Mouse (Mus musculus) gastrocnemius, postnatal 25 days (tissue): ENCODE measurements around the gene Nlrp3. TPM values are rescaled to one million over a fixed set of nuclear protein-coding genes. Genes with fewer than 3 reads are reported as not detected.

Experiments used
- DNase-seq: peaks from one replicate; pipeline ENCODE4 v3.0.0; 2022
- long read RNA-seq, 2 experiments: library from polyadenylated mRNA; stranded (forward); transcript quantifications; one replicate each; pipeline ENCODE4 v2.0.0; 2021
- total RNA-seq, 2 experiments: library from RNA; stranded (reverse); gene quantifications; 1 replicate in 1 of 2; 2 replicates in 1 of 2; pipeline ENCODE4 v1.2.3; 2021

Gene Nlrp3
- total RNA-seq = under 1 TPM; 0.32 to 0.33 TPM
- long read RNA-seq, experiment 1 = 0 reads
- long read RNA-seq, experiment 2 = 0 reads

DNA sequence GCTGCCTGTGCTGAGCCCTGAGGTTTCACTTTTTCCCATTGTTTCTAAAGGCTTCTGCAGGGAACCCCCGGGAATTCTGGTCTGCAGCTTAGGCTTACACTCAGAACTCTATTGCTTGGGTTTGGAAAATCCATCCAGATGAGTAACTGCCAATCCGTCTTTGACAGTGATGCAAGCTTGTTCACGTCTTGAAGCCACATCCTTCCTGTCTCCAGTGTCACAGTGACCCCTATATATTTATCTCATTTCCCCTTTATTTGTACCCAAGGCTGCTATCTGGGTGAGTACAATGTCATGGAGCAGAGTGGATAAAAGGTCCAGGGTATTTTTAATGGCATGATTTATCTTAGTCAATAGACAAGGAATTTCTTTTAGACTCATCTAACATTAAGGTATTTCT is at the start of gene Nlrp3:
Gene Nlrp3, plus strand, starts transcription at position 245 of the 400 bp plus-strand sequence.
- no peak for DNase-seq

DNA sequence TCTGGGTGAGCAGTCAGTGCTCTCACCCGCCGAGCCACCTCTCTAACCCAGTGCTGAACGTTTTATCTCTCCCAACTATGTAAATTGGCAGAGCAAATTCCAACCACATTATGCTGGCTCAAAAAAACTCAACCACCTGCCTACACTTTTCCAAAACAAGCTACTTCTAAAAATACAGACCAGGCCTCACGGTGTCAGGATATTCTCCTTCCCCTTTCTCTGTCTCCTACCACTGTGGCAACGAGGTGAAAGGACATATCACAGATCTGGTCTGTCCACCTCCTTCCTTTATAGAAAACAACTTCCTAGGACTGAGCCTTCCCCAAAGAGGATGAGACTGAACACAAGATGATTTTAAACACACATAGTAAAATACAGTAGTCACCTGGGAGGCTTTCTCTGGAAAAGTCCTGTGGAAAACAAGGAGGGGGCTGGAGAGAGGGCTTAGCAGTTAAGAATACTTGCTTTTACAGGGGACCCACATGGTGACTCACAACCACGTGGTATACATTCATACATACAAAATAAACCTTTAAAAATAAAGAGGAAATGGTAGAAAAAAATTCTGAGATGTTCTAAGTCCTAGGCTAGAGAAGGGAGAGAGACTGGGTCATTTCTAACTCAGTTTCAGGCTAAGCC is 44.6 kb upstream of the Nlrp3 start:
- no peak for DNase-seq

GRCm38 (mm10) chr11:59497747-59498146 is 43.6 kb upstream of the Nlrp3 start:
- no peak for DNase-seq

DNA sequence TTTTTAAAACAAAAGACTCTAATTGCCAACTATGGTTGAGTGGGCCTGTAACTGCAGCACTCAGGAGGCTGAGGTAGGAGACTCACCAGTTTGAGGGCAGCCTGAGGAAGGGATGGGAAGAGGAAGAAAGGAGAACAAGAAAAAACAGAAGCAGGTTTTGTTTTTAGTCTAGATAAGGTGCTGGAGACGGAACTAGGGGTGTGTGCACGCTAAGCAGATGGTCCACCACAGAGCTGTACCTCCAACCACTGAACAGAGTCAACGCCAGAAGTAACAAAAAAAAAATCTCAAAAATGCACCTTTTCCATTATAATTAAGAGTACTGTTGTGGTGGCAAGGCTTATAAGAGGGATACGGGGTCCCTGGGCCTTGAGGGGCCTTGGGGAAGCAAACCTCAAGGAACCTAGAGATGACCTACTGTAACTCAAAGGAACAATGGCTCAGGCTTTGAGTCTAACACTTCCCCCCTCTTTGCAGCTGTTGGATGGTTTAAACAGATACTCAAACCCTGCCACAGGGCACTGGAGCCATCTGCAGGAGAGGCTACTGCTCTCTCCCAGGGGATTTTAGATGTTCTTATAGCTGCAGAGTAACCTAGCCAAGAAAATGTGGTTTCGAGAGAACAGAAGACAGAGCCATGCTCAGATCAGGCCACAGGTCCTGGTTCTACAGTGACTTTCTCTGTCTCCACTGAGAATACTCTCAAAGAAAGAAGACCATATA is 39.2 kb upstream of the Nlrp3 start:
- DNase-seq = no peak

- peak; percentile 13 for DNase-seq
Observed at GRCm38 (mm10) chr11:59505351-59505838, 36.0 kb upstream of the Nlrp3 start.

DNA sequence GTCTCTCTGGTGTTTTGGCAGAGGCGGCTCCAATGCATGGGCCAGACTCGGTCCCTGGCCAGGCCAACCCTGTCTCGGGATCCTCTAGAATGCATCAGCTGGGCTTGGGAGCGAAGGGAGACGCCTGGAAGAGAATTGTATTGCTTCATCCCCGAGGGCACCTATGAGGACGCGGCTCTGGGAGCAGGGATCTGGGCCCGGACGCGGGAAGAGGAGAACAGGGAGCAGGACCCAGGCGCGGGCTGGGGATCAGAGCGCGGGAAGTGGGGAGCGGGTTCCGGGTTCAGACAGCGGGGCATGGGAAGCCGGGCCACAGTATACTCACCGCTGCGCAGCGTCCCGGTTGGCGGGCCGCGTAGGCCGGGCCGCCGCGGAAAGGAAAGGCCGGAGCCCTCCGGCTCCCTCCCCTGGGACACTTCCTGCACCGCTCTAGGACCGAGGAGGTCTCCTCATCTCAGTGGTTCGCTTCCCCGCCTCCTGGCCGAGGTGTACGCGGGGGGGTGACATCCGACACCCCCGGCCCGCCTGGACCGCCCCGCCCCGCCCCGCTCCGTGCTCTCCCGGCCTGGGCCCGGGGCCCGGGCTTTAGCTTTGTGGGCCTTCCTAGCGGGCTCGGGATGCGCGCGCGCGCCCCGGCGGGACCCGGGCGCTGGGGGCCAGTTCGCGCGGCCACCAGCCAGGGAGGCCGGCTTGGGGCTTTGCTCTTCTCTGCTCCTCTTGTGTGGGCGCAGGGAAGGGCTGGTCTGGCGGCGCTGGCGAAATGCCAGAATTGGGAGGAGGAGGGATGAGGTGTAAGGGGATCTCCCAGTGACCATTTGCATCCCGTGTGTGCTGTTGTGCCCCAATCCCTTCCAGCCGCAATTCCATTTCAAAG is 35.3 kb upstream of the Nlrp3 start:
- DNase-seq = peak; percentile 94

- no peak for DNase-seq
Observed at GRCm38 (mm10) chr11:59506713-59507074, 34.7 kb upstream of the Nlrp3 start.

GRCm38 (mm10) chr11:59511558-59511957 is 29.8 kb upstream of the Nlrp3 start:
- no peak for DNase-seq

DNA sequence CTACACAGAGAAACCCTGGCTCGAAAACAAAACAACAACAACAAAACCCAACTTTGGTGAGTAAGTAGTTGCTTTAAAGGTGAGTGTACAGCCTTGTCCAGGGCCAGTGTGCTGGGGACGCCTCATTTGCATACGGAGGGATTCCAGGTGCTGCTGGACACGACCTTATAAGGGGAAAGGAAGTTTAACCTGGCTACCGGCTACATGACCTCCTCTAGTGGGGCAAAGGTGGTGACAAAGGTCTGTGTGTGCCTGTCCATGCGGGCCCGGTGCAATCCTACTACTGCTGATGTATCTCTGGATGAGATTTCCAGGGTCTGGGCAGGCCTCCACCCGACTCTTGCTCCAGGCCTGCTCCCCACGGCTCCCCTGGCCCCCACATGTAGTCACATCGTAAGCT is 28.6 kb upstream of the Nlrp3 start:
- no peak for DNase-seq

DNA sequence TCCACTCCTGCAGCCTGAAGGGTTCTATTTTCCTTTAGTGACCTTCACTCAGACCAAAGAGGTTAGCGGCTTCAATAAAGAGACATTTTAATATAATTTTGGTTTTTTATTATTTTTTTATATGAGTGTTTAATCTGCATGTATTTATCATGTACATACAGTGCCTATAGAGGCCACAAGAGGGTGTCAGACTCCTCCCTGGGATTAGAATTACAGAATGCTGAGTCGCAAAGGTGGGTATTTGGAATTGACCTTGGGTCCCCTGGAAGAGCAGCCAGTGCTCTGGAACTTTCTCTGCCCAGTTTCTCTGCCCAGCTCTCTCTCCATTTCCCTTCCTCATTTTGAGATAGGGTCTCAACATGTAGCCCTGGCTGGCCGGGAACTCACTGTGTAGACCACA is 27.8 kb upstream of the Nlrp3 start:
- DNase-seq = no peak

DNA sequence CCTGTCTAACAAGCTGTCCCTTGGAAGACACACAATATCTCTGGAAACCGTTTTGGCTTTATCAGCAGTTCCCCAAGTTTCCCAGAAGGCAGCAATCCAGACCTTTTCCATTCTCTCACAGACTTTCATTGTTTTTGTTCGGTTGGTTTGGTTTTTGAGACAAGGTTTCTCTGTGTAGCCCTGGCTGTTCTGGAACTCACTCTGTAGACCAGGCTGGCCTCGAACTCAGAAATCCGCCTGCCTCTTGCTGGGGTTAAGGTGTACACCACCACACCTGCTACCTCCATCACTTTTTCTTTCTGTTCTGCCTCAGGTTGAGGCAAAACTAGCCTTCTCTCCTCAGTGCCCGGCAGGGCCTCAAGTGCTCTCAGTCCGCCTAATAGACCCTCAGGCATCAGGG is 27.0 kb upstream of the Nlrp3 start:
- no peak for DNase-seq

GRCm38 (mm10) chr11:59514789-59515188 is 26.6 kb upstream of the Nlrp3 start:
- no peak for DNase-seq

DNA sequence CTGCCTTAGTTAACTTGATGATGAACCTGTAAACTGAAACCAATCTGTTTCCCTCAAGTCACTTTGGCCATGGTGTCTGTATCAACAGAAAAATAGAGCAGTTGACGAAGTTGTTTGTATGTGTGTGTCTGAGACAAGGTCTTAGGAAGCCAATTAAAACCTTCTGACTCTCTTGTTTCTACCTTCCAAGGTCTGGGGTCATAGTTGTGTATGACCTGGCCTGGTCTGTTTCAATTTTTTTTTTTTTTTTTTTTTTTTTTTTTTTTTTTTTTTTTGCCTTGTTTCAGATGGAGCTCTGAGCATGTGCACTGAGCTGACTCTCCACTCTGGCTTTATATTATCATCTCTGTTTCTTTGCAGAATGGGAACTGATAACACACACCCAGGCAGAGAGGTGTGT is 23.9 kb upstream of the Nlrp3 start:
- no peak for DNase-seq

DNA sequence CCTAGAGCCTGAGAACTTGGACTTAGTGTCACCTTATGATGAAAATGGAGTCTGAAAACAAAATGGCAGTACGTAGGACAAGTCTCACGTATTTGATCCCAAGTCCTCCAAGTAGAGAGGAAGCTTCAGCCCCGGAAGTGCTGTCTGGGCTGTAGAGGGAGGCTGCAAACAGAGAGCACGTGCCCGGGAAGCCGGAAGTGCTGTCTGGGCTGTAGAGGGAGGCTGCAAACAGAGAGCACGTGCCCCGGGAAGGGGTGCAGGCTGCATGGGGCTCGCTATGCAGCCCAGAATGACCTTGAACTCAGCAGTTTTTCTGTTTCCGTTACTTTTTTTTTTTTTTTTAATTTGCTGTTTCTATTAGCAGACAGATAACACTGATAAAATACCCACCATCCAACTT is 23.1 kb upstream of the Nlrp3 start:
- no peak for DNase-seq

GRCm38 (mm10) chr11:59519741-59520495 is 21.4 kb upstream of the Nlrp3 start:
- DNase-seq = no peak

DNA sequence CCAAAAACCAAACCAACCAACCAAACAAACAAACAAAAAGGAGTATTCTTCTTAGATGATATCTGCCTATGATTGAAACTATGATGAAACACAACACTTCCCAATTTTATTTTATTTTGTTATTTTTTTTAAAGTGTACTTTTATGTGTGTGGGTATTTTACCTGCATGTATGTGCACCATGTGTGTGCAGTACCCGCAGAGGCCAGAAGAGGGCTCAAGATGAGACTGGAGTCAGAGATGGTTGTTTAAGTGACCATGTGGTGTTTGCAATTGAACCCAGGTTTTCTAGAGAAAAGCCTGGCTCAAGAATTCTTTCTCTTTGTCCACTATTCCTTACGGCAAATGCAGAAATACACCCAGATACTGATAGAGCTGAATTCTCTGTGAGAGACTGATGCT is 17.2 kb upstream of the Nlrp3 start:
- no peak for DNase-seq

- DNase-seq = peak; percentile 56
Observed at GRCm38 (mm10) chr11:59525237-59525636, 16.1 kb upstream of the Nlrp3 start.

DNA sequence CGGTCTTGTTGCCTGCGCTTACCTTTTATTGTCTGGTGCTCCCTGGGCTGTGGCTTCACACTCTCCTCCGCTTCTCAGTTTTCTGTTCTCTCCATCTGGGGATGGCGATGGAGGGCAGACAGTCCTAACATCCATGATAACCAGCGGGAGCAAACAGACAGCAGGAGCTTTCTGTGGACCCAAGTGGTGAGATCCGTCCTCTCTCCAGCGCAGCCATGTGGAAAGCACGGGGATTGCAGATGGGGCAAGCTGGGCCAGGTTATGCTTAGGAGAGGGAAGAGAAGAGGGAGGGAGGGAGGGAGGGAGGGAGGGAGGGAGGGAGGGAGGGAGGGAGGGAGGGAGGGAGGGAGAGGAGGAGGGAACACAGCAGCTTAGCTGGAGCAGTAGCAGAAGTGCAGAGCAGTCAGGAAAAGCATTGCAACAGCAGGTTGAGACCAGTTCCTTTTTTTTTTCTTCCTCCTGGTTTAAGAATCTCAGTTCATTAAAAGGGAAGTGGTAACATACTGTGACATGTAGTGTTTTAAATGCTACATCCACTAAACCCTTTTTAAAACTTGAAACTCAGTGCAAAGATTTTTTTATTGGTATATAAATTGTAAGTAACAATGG is 14.8 kb upstream of the Nlrp3 start, which contains the start of gene Zkscan17:
Gene Zkscan17, minus strand, starts transcription at position 280 of the 609 bp plus-strand sequence.
- no peak for DNase-seq

- no peak for DNase-seq
Observed at GRCm38 (mm10) chr11:59530221-59530620, 11.1 kb upstream of the Nlrp3 start.

DNA sequence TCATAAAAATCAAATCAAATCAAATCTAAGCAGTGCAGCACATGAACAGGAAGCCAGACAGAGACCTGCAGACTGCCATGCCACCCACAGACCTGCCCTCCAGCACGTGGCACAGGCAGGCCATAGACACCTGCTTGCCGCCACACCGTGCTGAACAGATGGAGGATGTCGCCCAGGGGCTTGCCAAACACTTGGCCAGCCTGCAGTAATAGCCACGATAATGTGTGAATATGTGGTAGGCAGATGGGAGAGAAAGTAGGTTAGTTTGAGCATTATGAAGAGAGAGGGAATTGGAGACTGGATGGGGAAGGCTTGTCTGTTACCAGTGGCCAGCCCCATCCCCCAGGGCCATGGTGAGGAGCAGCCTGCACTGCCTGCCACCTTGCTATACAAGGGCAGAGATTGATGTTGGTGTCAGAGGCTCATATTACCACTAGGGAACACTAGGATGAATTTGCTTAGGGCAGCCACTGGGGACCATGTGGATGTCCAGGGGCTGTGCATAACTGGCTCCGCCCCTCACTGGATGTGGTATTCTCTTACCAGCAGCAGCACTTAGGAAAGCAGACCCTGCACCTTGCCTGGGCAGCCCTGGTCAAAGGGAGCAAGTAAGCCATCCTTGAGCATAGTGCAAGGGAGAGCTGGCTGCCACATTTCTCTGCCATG is 10.4 kb upstream of the Nlrp3 start:
- no peak for DNase-seq

DNA sequence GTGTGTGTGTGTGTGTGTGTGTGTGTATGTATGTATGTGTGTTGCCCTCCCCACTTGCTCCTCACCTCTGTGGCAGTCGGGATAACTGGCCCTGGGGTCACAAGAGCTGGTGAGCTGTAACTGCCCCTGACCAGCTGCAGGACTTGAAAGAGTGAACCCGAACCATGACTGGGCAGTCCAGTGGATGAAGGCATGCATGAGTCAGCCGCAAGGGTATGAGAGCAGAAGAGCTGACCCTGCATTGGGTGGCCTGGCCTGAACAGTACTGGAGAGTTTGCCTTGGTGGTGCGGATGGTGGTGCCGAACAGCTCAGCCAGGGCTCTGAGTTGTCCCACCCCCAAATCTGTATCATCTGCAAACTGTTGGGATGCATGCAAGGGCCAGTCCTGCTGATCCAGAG is 9.8 kb upstream of the Nlrp3 start:
- no peak for DNase-seq
